Mouse (Mus musculus): ENCODE measurements around the gene Pex16. TPM values are rescaled to one million over a fixed set of nuclear protein-coding genes. Genes with fewer than 3 reads are reported as not detected.
A peak's percentile ranks its signal among the peaks of the same experiment; 100 is the strongest.

The Pex16 gene
- polyA plus RNA-seq, 1 experiment from 2014 or later, result 16.0 TPM

DNA sequence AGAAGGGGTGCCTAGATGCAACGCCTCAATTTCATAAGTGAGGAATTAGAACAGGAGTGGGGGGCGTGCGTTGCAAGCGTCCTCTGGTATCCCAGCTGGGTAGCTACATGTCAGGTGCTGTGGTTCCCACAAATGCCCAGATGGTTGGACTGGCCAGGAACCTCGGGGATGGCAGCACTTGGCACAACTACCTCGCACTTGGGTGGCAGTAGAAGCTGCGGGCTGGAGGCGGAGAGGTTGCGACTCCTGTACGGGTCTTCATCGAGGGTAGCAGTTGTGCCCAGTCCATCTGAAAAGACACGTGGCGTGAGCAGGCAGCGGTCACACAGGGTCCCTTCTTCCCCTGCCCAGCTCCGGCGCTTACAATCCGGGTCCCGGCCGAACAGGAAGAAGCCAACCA lies 4.1 kb upstream of the Pex16 start:
- Histone ChIP-seq H3K27me3 (replicated peaks) (peaks cover 71% of the 10 kb centered on the region), H3K4me2 (peak overlapping the region; percentile 79), H3K9ac (peak overlapping the region; percentile 61), H3K36me3 (no peaks in the 10 kb centered on the region), H3K9me3 (replicated peaks) (no peaks in the 10 kb centered on the region), H3K4me3 (peak overlapping the region; percentile 49), H3K4me1 (replicated peaks) (peaks cover 32% of the 10 kb centered on the region), H3K27ac (ENCODE audit: poor library complexity, severe bottlenecking) (no peak overlapping the region)
- ATAC-seq (ENCODE audit: insufficient number of reproducible peaks, low FRiP score), result no peak
- WGBS, result 11% methylated on average over 19 of the region's 19 CpGs

DNA sequence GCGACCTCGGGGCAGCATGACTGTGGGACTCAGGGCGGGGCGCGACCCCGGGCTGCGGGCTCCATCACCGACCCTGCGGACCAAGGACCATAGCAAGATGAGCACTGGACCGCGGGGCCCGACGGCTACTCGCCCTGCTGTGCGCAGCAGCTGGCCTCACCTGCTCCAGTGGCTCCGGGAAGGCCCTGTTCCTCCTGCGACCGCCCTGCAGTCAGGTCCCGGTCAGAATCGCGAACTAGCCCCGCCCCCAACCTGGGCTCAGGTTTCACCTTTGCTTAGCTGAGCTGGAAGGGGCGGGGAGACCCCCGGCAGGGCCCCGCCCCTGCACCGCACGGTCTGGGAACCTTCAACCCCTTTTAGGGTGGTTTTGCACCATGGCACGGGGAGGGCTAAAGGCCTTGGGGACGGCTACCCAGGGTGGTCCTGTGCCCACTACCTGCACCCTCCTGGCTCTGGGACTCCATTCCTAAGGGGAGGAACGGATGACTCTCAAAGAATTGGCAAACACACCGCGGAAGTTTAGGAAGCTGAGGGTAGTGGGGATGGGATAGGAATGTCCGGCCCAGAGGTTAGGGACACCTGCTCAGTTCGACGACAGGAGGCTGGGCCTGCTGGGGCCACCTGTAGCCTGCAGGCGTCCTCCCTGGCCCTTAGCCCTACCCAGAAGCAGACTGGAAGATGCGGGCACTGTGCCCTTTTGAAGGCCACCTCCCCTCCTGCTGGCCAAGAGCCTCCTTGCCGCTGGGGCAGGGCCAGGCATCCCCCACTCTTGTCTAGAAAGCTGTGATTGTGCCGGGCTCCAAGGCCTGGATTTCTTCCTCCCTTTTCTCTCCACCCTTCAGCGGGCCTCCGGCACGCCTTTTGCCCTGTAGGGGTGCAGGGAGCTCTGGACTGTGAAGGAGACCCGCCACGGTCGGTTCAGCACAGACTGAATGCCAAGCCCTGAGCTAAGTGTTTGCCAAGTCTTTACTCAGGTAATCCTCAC lies 3.4 kb upstream of the Pex16 start:
- Histone ChIP-seq H3K27me3 (replicated peaks) (peaks cover 71% of the 10 kb centered on the region), H3K4me3 (peak overlapping the region; percentile 49), H3K36me3 (no peaks in the 10 kb centered on the region), H3K4me1 (replicated peaks) (peaks cover 39% of the 10 kb centered on the region), H3K27ac (ENCODE audit: poor library complexity, severe bottlenecking) (no peak overlapping the region), H3K9me3 (replicated peaks) (no peaks in the 10 kb centered on the region), H3K4me2 (peak overlapping the region; percentile 79), H3K9ac (peak overlapping the region; percentile 61)
- ATAC-seq (ENCODE audit: insufficient number of reproducible peaks, low FRiP score), result no peak
- 3% methylated on average over 45 of the region's 45 CpGs for WGBS

DNA sequence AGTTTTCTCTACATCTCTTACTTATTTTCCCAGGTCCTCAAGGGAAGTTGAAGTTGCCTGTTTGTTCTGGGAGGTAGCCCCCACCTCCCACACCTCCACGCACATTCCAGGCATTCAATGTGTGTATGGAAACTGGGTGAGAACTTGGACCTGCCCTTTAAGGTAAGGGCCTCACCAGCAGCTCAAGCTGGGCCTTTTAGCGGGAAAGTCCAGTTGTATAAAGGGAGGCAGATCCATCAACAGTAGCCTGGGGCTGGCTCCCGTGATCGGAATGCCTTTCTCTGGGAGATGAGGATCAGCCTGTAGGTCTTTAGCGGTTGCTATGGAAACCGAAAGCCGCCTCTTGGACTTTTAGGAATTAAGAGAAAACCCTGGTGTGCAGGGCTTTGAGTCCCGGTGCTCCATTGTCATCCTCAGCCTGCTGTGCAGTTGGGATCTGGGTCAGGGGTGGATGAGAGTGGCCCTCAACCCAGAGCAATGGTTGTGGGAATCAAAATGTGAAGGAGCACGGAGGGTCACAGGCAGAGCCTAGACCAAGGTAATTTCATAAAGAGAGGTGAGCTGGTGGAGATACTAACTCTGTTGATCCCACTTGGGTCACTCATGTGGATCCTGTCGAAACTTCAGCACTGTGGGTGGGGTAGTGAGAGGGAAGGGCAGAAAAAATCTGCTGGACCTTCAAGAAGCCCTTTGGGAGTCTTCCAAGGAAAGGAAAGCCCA lies 2.3 kb upstream of the Pex16 start:
- peaks cover 66% of the 10 kb centered on the region for H3K27me3 ChIP-seq (replicated peaks)
- no peak overlapping the region for H3K4me3 ChIP-seq
- H3K4me2 ChIP-seq, result no peak overlapping the region
- no peaks in the 10 kb centered on the region for H3K9me3 ChIP-seq (replicated peaks)
- H3K9ac ChIP-seq, result no peak overlapping the region
- WGBS, result 30% methylated on average over 10 of the region's 10 CpGs
- H3K4me1 ChIP-seq (replicated peaks), result peaks cover 43% of the 10 kb centered on the region
- no peak overlapping the region for H3K27ac ChIP-seq (ENCODE audit: poor library complexity, severe bottlenecking)
- ATAC-seq (ENCODE audit: insufficient number of reproducible peaks, low FRiP score), result no peak
- H3K36me3 ChIP-seq, result 0 out of 2 replicates have a peak, but pooled peaks cover 1% of the 10 kb centered on the region

DNA sequence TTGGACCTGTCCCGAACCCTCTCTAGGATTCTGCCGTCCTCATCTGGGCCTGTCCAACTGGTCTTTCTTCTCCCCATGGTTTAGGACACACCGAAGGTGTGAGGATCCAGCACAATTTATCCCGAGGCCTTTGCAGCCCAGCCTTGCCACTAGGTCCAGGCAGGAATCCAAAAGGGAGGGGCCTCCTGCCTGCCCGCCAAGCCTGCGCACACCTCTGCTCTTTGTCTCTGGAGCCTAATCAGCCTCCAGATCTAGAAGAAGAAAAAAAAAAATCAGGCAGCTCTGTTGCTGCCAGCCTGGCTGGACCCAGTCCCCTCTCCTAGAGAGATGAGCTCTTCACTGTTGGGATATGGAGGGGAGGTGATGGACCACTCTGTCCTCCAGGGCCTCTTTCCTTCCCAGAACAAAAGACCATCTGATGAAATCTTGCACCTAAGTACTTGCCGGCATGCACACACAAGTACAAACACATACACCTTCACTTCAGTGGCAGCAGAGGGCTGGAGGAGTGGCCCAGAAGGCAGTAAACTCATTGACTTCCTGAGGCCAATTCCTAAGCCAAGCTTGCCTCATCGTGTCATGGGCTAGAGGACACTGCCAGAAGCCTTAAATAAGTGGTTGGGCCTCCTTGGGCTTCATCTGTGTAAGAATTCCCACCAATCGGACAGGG lies 1.6 kb upstream of the Pex16 start:
- WGBS, result 61% methylated on average over 9 of the region's 9 CpGs
- Histone ChIP-seq H3K27ac (ENCODE audit: poor library complexity, severe bottlenecking) (no peak overlapping the region), H3K4me3 (no peak overlapping the region), H3K4me2 (no peak overlapping the region), H3K9ac (no peak overlapping the region), H3K4me1 (replicated peaks) (peaks cover 38% of the 10 kb centered on the region), H3K27me3 (replicated peaks) (peaks cover 58% of the 10 kb centered on the region), H3K9me3 (replicated peaks) (no peaks in the 10 kb centered on the region), H3K36me3 (peaks cover 5% of the 10 kb centered on the region)
- ATAC-seq (ENCODE audit: insufficient number of reproducible peaks, low FRiP score), result no peak

DNA sequence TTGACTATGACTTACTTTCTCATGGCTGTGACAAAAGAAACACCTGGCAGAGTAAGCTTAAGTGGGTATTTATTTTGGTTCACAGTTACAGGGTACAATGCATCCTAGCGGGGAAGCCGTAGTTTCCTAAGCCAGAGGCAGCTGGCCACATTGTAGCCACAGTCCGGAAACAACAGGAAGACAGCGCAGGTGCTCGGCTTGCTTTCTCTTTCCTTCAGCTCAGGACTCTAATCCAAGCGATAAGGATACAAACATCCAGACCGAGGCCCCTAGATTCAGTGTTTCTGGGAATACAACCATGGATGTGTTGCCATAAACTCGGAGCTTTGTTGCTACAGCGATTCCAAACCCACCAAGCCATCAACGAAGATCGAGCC lies 1.1 kb upstream of the Pex16 start:
- no peak overlapping the region for H3K4me2 ChIP-seq
- peaks cover 38% of the 10 kb centered on the region for H3K4me1 ChIP-seq (replicated peaks)
- no peaks in the 10 kb centered on the region for H3K9me3 ChIP-seq (replicated peaks)
- H3K36me3 ChIP-seq, result peaks cover 10% of the 10 kb centered on the region
- no peak for ATAC-seq (ENCODE audit: insufficient number of reproducible peaks, low FRiP score)
- no peak overlapping the region for H3K4me3 ChIP-seq
- H3K9ac ChIP-seq, result no peak overlapping the region
- WGBS, result 86% methylated on average over 11 of the region's 11 CpGs
- H3K27me3 ChIP-seq (replicated peaks), result peaks cover 53% of the 10 kb centered on the region
- no peak overlapping the region for H3K27ac ChIP-seq (ENCODE audit: poor library complexity, severe bottlenecking)

DNA sequence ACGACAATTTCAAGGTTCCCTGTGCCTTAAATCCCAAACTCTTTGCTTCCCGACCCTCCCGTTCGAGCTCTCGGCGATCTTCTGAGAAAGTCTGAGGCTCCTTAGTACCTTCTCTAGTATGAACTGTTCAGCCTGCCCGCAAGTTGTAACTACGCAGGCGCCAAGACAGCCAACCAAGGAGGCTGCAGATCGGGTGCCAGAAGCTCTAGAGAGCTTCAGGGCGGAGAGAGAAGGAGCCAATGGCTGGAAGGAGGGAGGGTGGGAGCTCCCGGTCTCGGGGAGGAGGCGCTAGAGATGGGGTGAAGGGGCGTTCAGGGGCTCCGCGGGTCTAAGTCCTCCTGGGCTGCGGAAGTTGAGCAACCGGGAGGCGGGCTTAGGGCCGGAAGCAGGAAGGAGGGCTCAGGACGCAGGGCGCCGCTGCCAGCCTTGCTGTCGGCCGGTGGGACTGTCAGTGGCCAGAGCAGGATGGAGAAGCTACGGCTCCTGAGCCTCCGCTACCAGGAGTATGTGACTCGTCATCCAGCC lies 685 bp downstream of the Pex16 start:
- peak overlapping the region; percentile 84 for H3K27ac ChIP-seq (ENCODE audit: poor library complexity, severe bottlenecking)
- no peaks in the 10 kb centered on the region for H3K9me3 ChIP-seq (replicated peaks)
- peak overlapping the region; percentile 85 for H3K9ac ChIP-seq
- peak; percentile 91 for ATAC-seq (ENCODE audit: insufficient number of reproducible peaks, low FRiP score)
- peaks cover 36% of the 10 kb centered on the region for H3K27me3 ChIP-seq (replicated peaks)
- H3K4me1 ChIP-seq (replicated peaks), result peaks cover 36% of the 10 kb centered on the region
- WGBS, result under 1% methylated on average over 29 of the region's 29 CpGs
- peak overlapping the region; percentile 83 for H3K4me3 ChIP-seq
- H3K36me3 ChIP-seq, result peaks cover 26% of the 10 kb centered on the region
- H3K4me2 ChIP-seq, result peak overlapping the region; percentile 97

DNA sequence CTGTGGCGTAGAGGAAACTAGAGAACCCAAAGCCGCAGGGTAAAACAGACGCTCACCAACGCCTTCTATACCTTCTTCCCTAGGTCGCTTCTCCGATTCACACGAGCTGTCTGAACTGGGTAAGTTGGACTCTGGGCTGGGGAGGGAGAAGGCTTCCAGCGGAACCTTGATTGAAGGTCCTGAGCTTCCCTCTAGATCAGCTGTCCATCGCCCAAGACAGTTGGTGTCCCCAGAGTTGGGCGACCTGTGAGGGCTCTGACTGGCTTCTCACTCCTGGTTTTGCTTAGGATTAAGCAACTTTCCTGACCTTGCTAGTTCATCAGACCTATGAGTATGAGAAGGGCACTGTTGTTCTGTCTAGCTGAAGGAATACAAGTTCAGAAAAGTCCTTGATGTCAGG lies 1.3 kb downstream of the Pex16 start:
- Histone ChIP-seq H3K27me3 (replicated peaks) (peaks cover 29% of the 10 kb centered on the region), H3K4me3 (peak overlapping the region; percentile 83), H3K36me3 (peaks cover 33% of the 10 kb centered on the region), H3K4me2 (peak overlapping the region; percentile 97), H3K27ac (ENCODE audit: poor library complexity, severe bottlenecking) (peak overlapping the region; percentile 84; the same call in 1 of the 2 replicates), H3K9ac (peak overlapping the region; percentile 85), H3K4me1 (replicated peaks) (peaks cover 29% of the 10 kb centered on the region), H3K9me3 (replicated peaks) (no peaks in the 10 kb centered on the region)
- ATAC-seq (ENCODE audit: insufficient number of reproducible peaks, low FRiP score), result no peak
- WGBS, result 10% methylated on average over 10 of the region's 10 CpGs

DNA sequence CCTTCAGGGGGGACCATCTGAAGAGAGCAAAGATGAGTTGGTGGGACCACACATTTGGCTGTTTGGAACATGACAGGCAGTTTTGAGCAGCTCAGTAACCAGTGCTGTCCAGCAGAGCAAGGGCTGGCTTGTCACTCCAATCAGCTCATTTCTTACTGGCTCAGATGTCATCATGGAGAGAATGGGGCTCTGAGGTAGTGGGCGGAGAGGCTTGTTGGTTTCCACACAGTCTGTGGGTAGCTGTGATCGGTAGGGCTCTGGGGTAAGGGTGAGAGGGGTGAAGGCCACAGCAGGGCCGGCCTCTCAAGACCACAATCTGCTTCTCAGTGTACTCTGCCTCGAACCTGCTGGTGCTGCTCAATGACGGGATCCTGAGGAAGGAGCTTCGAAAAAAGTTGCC lies 1.8 kb downstream of the Pex16 start:
- H3K27ac ChIP-seq (ENCODE audit: poor library complexity, severe bottlenecking), result no peak overlapping the region
- ATAC-seq (ENCODE audit: insufficient number of reproducible peaks, low FRiP score), result no peak
- no peaks in the 10 kb centered on the region for H3K9me3 ChIP-seq (replicated peaks)
- H3K27me3 ChIP-seq (replicated peaks), result peaks cover 24% of the 10 kb centered on the region
- peaks cover 24% of the 10 kb centered on the region for H3K4me1 ChIP-seq (replicated peaks)
- H3K9ac ChIP-seq, result no peak overlapping the region
- WGBS, result 80% methylated on average over 6 of the region's 6 CpGs
- peaks cover 38% of the 10 kb centered on the region for H3K36me3 ChIP-seq
- H3K4me2 ChIP-seq, result peak overlapping the region; percentile 97
- H3K4me3 ChIP-seq, result peak overlapping the region; percentile 83

DNA sequence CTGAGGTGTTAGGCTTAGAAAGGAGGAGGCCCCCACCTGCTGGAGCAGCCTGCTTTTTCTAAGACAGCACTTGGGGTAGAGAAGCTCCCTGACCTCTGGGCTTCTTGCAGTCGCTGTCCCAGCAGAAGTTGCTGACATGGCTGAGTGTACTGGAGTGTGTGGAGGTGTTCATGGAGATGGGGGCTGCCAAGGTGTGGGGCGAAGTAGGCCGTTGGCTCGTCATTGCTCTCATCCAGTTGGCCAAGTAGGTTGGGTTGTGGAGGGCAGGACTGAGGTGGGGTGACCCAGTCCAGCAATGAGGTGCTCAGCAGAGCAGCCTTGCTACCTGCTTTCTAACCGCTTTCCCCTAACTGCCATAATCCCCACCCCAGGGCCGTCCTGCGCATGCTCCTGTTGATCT lies 2.8 kb downstream of the Pex16 start:
- no peak for ATAC-seq (ENCODE audit: insufficient number of reproducible peaks, low FRiP score)
- no peak overlapping the region for H3K4me3 ChIP-seq
- peaks cover 14% of the 10 kb centered on the region for H3K27me3 ChIP-seq (replicated peaks)
- no peak overlapping the region for H3K4me2 ChIP-seq
- no peaks in the 10 kb centered on the region for H3K9me3 ChIP-seq (replicated peaks)
- peaks cover 18% of the 10 kb centered on the region for H3K4me1 ChIP-seq (replicated peaks)
- 86% methylated on average over 7 of the region's 7 CpGs for WGBS
- H3K9ac ChIP-seq, result no peak overlapping the region
- H3K27ac ChIP-seq (ENCODE audit: poor library complexity, severe bottlenecking), result no peak overlapping the region
- H3K36me3 ChIP-seq, result peaks cover 46% of the 10 kb centered on the region

DNA sequence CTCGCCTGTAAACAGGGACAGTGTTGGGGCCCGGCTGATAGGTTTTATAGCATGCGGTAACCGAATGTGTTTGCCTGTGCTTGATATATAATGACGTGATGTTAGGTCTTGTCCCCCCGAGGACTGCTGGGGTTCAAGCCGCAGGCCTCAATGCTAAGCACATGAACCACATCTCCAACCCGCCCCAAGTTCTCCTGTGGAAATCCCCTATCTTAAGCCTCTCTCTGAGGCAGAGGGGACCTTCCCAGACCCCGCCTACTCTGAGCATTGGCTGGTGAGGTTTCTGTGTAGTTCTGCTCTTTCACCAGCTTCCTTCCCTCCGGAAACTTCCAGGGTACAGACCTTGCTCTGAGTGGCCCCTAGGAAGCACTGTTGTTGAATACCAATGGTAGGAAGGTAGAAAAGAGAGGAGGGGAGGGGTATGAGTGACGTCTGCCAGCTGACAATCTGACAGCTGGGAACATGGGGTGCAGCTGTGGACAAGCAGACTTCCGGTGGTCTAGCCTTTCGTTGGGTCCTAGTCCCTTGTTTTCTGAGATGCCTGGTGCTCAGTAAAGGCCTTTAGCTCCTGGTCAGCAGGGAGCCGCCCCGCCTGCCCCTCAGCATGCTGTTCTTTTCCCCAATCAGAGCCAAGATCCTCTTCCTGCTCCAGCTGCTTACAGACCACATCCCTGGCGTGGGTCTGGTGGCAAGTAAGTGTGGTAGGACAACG lies 5.5 kb downstream of the Pex16 start:
- ATAC-seq (ENCODE audit: insufficient number of reproducible peaks, low FRiP score), result no peak
- WGBS, result 81% methylated on average over 17 of the region's 17 CpGs
- no peaks in the 10 kb centered on the region for H3K9me3 ChIP-seq (replicated peaks)
- no peaks in the 10 kb centered on the region for H3K27me3 ChIP-seq (replicated peaks)
- H3K4me2 ChIP-seq, result no peak overlapping the region
- no peak overlapping the region for H3K9ac ChIP-seq
- peaks cover 51% of the 10 kb centered on the region for H3K36me3 ChIP-seq
- H3K27ac ChIP-seq (ENCODE audit: poor library complexity, severe bottlenecking), result no peak overlapping the region
- H3K4me1 ChIP-seq (replicated peaks), result peaks cover 11% of the 10 kb centered on the region
- no peak overlapping the region for H3K4me3 ChIP-seq
